Mouse (Mus musculus) heart, embryonic 15.5 days (tissue): ENCODE results near the gene Gucy1b2. TPM values are rescaled to one million over a fixed set of nuclear protein-coding genes. Genes with fewer than 3 reads are reported as not detected.

Experiments used
- ATAC-seq: fragments of 200-750 bp; cut with Nextera tagmentation; replicated peaks from 2 replicates; pipeline ENCODE4 v1.8.0; 2017; ENCODE audit warnings: low read depth, moderate TSS enrichment; ENCODE audit not compliant: insufficient number of reproducible peaks, insufficient read depth, low FRiP score
- H3K27ac ChIP-seq: fragments of 300-500 bp; sonication (generic); 2 replicates; pipeline ENCODE4 v1.5.1; 2015; ENCODE audit warnings: mild to moderate bottlenecking, inconsistent platforms
- H3K27me3 ChIP-seq: fragments of 300-500 bp; sonication (generic); 2 replicates; pipeline ENCODE4 v1.6.1; 2015; ENCODE audit warnings: inconsistent platforms
- H3K36me3 ChIP-seq: fragments of 300-500 bp; sonication (generic); 2 replicates; pipeline ENCODE4 v1.6.1; 2015; ENCODE audit warnings: mild to moderate bottlenecking, inconsistent platforms
- H3K4me1 ChIP-seq: fragments of 300-500 bp; sonication (generic); replicated peaks from 2 replicates; pipeline ENCODE4 v1.6.1; 2015; ENCODE audit warnings: inconsistent platforms
- H3K4me2 ChIP-seq: fragments of 300-500 bp; sonication (generic); 2 replicates; pipeline ENCODE4 v1.6.1; 2015; ENCODE audit warnings: inconsistent platforms, mild to moderate bottlenecking, moderate library complexity
- H3K4me3 ChIP-seq: fragments of 300-500 bp; sonication (generic); 2 replicates; pipeline ENCODE4 v1.5.1; 2015; ENCODE audit warnings: mild to moderate bottlenecking, inconsistent platforms
- H3K9ac ChIP-seq: fragments of 300-500 bp; sonication (generic); 2 replicates; pipeline ENCODE4 v1.6.1; 2015; ENCODE audit warnings: mild to moderate bottlenecking, inconsistent platforms
- H3K9me3 ChIP-seq: fragments of 300-500 bp; sonication (generic); replicated peaks from 2 replicates; pipeline ENCODE4 v1.6.1; 2016; ENCODE audit warnings: inconsistent platforms
- WGBS: fragments of 180-500 bp; shearing (Covaris S2); methylation state at CpG from one replicate; pipeline ENCODE4 v1.1.7; 2015; ENCODE audit warnings: mixed read lengths; 5-methylcytosine and 5-hydroxymethylcytosine counted together
- polyA plus RNA-seq: library from polyadenylated mRNA; unstranded; fragments of >200 nt; fragmentation: Nextera tagmentation; extraction: Ambion mirVana; gene quantifications from 2 replicates; pipeline ENCODE4 v1.2.1, GENCODE M21; 2015

The Gucy1b2 gene
- polyA plus RNA-seq = 0.21 and 0.28 TPM in 2 replicates

- peaks cover 17% of the 10 kb centered on the region for H3K4me1 ChIP-seq
- WGBS = 49% methylated on average over 9 of the region's 9 CpGs
- no peaks in the 10 kb centered on the region for H3K36me3 ChIP-seq
- no peak for ATAC-seq
- no peaks in the 10 kb centered on the region for H3K27me3 ChIP-seq
- H3K9ac ChIP-seq = no peak within 1 kb of the TSS
- no peaks in the 10 kb centered on the region for H3K9me3 ChIP-seq
- peak within 1 kb of the TSS; percentile 51 for H3K4me2 ChIP-seq
- H3K27ac ChIP-seq = no peak within 1 kb of the TSS
- no peak within 1 kb of the TSS for H3K4me3 ChIP-seq
Measured at GRCm38 (mm10) chr14:62456239-62456747, at the start of gene Gucy1b2. Gene Gucy1b2 (minus strand): TSS chr14:62456289.

DNA sequence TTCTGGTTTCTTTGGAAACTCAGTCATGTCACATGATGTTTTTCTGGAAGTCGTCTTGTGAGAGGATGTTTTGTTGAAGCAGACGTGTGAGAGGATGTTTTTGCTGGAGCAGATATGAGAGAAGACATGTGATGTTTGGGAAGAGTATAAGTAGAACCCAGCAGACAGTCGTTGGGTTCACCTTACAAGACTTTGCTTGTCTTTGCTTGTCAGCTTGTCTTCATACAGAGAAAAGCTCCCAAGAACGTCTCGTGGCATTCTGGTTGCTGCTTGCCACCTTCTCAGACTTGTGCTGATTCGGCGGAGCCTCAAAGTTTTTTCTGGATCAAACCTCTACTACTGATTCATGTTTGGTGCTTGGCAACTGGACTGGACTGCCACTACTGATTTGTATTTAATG, 41.3 kb upstream of the Gucy1b2 start:
- H3K4me1 ChIP-seq = no peaks in the 10 kb centered on the region
- no peak overlapping the region for H3K4me2 ChIP-seq
- H3K4me3 ChIP-seq = no peak overlapping the region
- H3K27ac ChIP-seq = no peak overlapping the region
- ATAC-seq = no peak
- 56% methylated on average over 7 of the region's 7 CpGs for WGBS
- H3K9ac ChIP-seq = no peak overlapping the region
- no peaks in the 10 kb centered on the region for H3K36me3 ChIP-seq
- no peaks in the 10 kb centered on the region for H3K9me3 ChIP-seq
- H3K27me3 ChIP-seq = no peaks in the 10 kb centered on the region

- no peak for ATAC-seq
- Histone ChIP-seq H3K27ac (no peak overlapping the region), H3K9me3 (no peaks in the 10 kb centered on the region), H3K9ac (no peak overlapping the region), H3K4me1 (no peaks in the 10 kb centered on the region), H3K27me3 (no peaks in the 10 kb centered on the region), H3K36me3 (no peaks in the 10 kb centered on the region), H3K4me2 (no peak overlapping the region), H3K4me3 (no peak overlapping the region)
- WGBS = 31% methylated on average over 1 of the region's 1 CpGs
Measured at GRCm38 (mm10) chr14:62496501-62496900, 40.4 kb upstream of the Gucy1b2 start.

GRCm38 (mm10) chr14:62493456-62493855, 37.4 kb upstream of the Gucy1b2 start:
- H3K9ac ChIP-seq = no peak overlapping the region
- 63% methylated on average over 5 of the region's 5 CpGs for WGBS
- no peak overlapping the region for H3K4me2 ChIP-seq
- no peak for ATAC-seq
- no peaks in the 10 kb centered on the region for H3K36me3 ChIP-seq
- H3K4me1 ChIP-seq = no peaks in the 10 kb centered on the region
- no peak overlapping the region for H3K4me3 ChIP-seq
- H3K27ac ChIP-seq = no peak overlapping the region
- H3K27me3 ChIP-seq = no peaks in the 10 kb centered on the region
- no peaks in the 10 kb centered on the region for H3K9me3 ChIP-seq

GRCm38 (mm10) chr14:62492196-62492850, 36.2 kb upstream of the Gucy1b2 start:
- no peaks in the 10 kb centered on the region for H3K9me3 ChIP-seq
- H3K36me3 ChIP-seq = no peaks in the 10 kb centered on the region
- H3K4me2 ChIP-seq = no peak overlapping the region
- no peak overlapping the region for H3K4me3 ChIP-seq
- ATAC-seq = no peak
- H3K27ac ChIP-seq = no peak overlapping the region
- 32% methylated on average over 16 of the region's 16 CpGs for WGBS
- H3K9ac ChIP-seq = no peak overlapping the region
- no peaks in the 10 kb centered on the region for H3K4me1 ChIP-seq
- no peaks in the 10 kb centered on the region for H3K27me3 ChIP-seq

- H3K9ac ChIP-seq = no peak overlapping the region
- ATAC-seq = no peak
- H3K4me3 ChIP-seq = no peak overlapping the region
- no peak overlapping the region for H3K27ac ChIP-seq
- no peaks in the 10 kb centered on the region for H3K4me1 ChIP-seq
- H3K9me3 ChIP-seq = no peaks in the 10 kb centered on the region
- 81% methylated on average over 7 of the region's 7 CpGs for WGBS
- H3K27me3 ChIP-seq = no peaks in the 10 kb centered on the region
- no peaks in the 10 kb centered on the region for H3K36me3 ChIP-seq
- no peak overlapping the region for H3K4me2 ChIP-seq
Measured at GRCm38 (mm10) chr14:62488270-62488669, 32.2 kb upstream of the Gucy1b2 start.

- no peak overlapping the region for H3K4me3 ChIP-seq
- no peak for ATAC-seq
Measured at GRCm38 (mm10) chr14:62481381-62481780, 25.3 kb upstream of the Gucy1b2 start.

DNA sequence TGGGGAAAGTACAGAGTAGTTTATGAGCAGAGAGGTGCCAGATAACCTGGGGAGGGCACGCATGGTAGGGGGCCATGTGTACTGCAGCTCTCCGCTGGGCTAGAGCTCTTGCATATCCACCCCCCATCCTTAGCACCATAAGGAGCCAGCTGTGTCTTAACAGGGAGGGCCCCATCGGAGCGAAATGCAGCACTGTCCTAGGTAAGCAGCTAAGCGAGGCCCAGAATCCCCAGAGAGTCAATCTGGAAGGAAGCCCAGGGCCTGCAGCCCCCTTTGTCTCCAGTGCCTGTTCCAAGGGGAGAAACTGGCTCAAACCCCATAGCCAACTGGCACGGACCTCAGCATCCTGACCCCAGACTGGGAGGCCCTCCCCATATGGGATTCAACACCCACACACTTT, 23.3 kb upstream of the Gucy1b2 start:
- Histone ChIP-seq H3K27ac (no peak overlapping the region), H3K27me3 (peaks cover 14% of the 10 kb centered on the region), H3K4me3 (no peak overlapping the region), H3K4me1 (no peaks in the 10 kb centered on the region), H3K4me2 (no peak overlapping the region), H3K9me3 (no peaks in the 10 kb centered on the region), H3K9ac (no peak overlapping the region), H3K36me3 (no peaks in the 10 kb centered on the region)
- no peak for ATAC-seq
- WGBS = 33% methylated on average over 6 of the region's 6 CpGs

More at GRCm38 (mm10) chr14:62481381-62481780, 25.3 kb upstream of the Gucy1b2 start:
- 32% methylated on average over 8 of the region's 8 CpGs for WGBS
- Histone ChIP-seq H3K4me2 (no peak overlapping the region), H3K27ac (no peak overlapping the region), H3K27me3 (peaks cover 14% of the 10 kb centered on the region), H3K4me1 (no peaks in the 10 kb centered on the region), H3K9me3 (no peaks in the 10 kb centered on the region), H3K9ac (no peak overlapping the region), H3K36me3 (no peaks in the 10 kb centered on the region)

DNA sequence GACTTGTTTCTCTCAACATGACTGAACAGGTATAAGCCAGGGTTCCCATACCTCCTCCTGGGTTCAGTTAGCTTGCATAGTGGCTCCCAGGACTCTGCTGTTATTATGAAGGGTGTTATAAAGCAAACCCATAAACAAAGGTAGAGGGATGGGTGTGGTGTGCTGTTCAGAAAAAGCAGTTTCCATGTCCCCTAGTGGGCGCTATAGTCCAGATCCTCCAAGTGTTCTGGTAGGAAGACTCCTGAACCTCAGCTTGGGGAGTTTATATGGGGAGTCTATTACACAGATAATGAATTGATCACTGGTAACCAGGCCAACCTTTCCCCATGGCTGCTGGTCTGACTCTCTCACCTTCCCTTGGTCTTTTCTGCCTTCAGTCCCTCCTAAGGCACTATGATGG, 18.4 kb upstream of the Gucy1b2 start:
- WGBS = 47% methylated on average over 1 of the region's 1 CpGs
- Histone ChIP-seq H3K9me3 (no peaks in the 10 kb centered on the region), H3K36me3 (no peaks in the 10 kb centered on the region), H3K9ac (no peak overlapping the region), H3K4me1 (no peaks in the 10 kb centered on the region), H3K27ac (no peak overlapping the region), H3K27me3 (no peaks in the 10 kb centered on the region), H3K4me3 (no peak overlapping the region), H3K4me2 (no peak overlapping the region)
- no peak for ATAC-seq

DNA sequence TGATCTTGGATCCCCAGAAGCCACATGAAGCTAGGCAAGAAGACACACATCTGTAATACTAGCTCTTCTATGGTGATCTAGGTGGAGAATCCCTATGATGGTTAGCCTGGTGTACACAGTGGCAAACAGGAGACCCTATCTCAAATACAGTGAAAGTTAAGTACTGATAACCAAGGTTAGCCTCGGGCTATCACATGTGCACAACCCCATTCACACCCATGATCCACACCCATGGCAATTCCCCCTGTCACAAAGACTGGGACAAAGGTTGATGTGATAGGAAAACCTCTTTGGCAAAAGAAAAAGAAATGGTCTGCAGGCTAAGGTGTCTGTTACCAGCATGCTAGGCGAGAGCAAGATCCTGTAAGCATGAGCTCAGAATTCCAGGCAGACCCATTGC, 16.0 kb upstream of the Gucy1b2 start:
- no peaks in the 10 kb centered on the region for H3K4me1 ChIP-seq
- no peaks in the 10 kb centered on the region for H3K36me3 ChIP-seq
- no peak for ATAC-seq
- H3K4me3 ChIP-seq = no peak overlapping the region
- H3K9ac ChIP-seq = no peak overlapping the region
- no peaks in the 10 kb centered on the region for H3K9me3 ChIP-seq
- H3K4me2 ChIP-seq = no peak overlapping the region
- WGBS = 57% methylated on average over 2 of the region's 2 CpGs
- H3K27me3 ChIP-seq = no peaks in the 10 kb centered on the region
- H3K27ac ChIP-seq = no peak overlapping the region

- Histone ChIP-seq H3K27ac (no peak overlapping the region), H3K9me3 (no peaks in the 10 kb centered on the region), H3K27me3 (no peaks in the 10 kb centered on the region), H3K4me3 (no peak overlapping the region), H3K4me1 (peaks cover 4% of the 10 kb centered on the region; the same call in 1 of the 2 replicates), H3K4me2 (no peak overlapping the region), H3K9ac (no peak overlapping the region), H3K36me3 (no peaks in the 10 kb centered on the region)
- 89% methylated on average over 5 of the region's 5 CpGs for WGBS
- no peak for ATAC-seq
Measured at GRCm38 (mm10) chr14:62468753-62469125, 12.7 kb upstream of the Gucy1b2 start.

DNA sequence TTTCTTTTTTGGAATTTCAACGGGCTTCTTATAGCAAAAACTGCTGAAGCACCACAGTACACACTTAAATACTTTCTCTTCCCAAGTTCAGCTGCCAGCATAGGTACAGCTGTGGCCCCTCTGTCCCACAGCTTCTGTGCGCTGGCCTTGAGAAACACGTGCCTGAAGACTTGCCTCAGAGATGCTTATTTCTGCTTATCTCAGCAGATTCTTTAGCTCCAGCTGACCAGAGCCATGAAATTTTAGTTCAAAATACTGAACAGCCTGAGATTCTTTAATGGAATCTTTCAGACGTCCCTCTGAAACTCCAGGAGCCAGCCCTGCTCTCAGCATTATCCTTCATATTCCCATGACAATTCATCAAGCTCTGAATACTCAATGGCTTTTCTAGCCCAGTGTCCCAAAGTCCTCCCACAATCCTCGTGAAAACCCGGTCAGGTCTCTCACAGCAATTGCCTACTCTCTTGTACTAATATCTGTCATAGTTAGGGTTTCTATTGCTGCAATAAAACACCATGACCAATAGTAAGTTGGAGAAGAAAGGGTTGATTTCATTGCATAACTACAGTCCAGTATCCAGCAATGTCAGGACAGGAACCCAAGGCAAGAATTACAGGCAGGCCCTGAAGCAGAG, 12.1 kb upstream of the Gucy1b2 start:
- Histone ChIP-seq H3K4me1 (peaks cover 4% of the 10 kb centered on the region; the same call in 1 of the 2 replicates), H3K9ac (no peak overlapping the region), H3K27me3 (no peaks in the 10 kb centered on the region), H3K4me2 (no peak overlapping the region), H3K9me3 (no peaks in the 10 kb centered on the region), H3K36me3 (no peaks in the 10 kb centered on the region), H3K4me3 (no peak overlapping the region), H3K27ac (no peak overlapping the region)
- 66% methylated on average over 6 of the region's 6 CpGs for WGBS
- no peak for ATAC-seq
